Mouse (Mus musculus): ENCODE measurements at regions not wholly inside any gene's neighbourhood (a gene's known extent, or its start where the extent isn't known, plus 50 kb on each side); places are given as distances from the start of the nearest gene placed in this dataset.

- TF ChIP-seq POLR2A (IDR thresholded peaks at IDR 0.05; ENCODE audit: insufficient read depth, low read depth, low read length) (no peak), CTCF (IDR thresholded peaks at IDR 0.05; ENCODE audit: insufficient read depth, low read depth, low read length) (no peak)
These were observed 158.5 kb upstream of the Dnajc24 start for GRCm38 (mm10) chr2:106161877-106162276.

Data from olfactory bulb, adult 2 months (tissue).